Mouse (Mus musculus): ENCODE results near the gene Gm9817.
"Not testable (repeated sequence)": the region's sequence is repeated elsewhere in the genome, so short reads cannot be mapped to it uniquely, and the experiment has no call there.

The Gm9817 gene

DNA sequence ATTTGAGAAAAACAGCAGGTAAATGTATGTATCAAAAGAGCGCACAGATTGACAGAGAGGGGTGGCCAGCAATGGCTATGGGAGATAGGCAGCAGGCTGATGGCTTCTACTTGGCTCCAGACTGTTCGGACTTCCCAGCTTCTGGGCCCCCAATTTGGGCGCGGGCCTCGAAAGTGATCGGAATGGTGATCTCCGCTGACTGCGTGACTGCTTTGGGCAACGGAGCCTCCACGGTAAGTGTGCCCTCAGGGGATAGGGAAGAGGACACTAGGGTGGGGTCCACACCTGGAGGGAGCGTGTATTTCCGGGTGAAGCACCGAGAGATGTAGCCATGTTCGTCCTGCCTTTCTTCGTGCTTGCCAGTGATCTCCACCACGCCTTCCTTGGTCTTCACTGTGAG lies at the start of gene Gm9817:
Gene Gm9817 (plus strand): TSS at position 301 of the 400 bp plus-strand sequence.
- DNase-seq, result not testable (repeated sequence)

DNA sequence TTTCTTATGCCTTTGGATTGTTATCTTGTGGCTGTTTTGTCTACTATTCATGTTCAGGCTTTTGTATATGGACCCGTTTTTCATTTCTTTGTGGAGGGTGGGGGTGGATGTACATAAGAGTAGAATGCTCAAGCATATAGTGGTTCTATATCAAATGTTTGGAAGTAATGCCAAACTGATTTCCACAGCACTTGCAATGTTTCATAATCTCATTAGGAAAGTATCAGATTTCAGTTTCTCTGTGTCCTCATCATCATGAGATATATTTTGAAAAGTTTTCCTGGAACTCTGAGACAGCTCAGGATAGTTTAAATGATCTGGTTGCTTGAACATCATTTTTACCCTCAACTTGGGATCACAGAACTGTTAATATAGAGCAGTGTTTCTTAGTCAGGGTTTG lies 48.7 kb upstream of the Gm9817 start:
- no peak for DNase-seq

DNA sequence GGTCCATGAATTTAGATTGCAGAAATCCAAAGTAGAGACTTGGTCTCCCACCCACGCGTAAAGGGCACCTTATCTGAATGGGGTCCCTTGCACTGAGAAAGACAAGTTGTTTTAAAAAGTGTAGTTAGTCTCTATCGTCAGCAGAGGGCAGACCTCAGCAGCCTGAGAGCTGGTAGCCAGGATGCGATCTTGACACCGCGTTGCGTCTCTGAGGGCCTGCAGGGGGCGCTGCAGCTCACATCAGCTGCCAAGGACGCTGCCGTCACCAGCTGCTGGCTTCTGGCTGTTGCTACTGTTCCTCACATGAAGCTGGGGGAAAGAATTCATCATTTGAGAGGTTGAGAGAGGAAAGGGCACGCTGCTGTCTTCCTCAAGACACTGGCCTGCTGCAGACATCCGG lies 47.7 kb upstream of the Gm9817 start:
- peak; percentile 93 for DNase-seq

DNA sequence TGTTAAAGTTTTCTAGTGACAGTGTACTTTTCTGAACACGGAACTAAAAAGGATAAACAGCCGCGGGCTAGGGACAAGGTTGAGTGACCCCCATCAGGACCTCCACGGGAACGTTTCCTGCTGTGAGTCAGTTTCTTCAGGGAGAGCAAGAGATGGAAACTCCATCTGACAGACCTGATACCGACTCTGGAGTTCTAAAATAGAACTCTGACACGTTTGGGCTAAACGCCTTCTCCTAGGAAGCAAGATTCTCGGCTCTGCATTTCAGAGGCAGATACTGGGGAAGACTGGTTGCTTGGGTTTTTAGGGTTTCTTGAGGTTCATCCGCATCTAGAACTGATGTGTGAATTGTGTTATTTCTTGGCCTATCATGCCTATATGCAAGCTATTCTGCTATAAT lies 47.2 kb upstream of the Gm9817 start:
- no peak for DNase-seq

DNA sequence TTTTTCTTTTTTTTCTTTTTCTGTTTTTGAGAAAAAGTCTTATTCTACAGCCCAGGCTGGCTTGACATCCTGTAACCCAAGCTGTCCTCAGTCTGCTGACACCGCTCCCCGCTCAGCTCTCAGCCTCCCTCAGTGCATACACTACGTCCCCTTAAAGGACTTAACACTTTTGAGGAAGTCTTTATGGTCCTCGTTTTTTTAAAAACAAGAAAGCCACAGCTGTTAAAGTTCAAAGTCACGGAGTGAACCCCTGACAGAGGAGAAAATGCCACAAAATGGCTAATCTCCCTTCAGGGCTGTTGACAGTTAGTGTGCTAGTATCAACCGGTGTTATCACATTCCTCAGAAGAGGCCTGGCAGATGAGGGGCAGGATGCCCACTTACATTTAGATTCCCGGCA lies 46.7 kb upstream of the Gm9817 start:
- DNase-seq, result no peak

DNA sequence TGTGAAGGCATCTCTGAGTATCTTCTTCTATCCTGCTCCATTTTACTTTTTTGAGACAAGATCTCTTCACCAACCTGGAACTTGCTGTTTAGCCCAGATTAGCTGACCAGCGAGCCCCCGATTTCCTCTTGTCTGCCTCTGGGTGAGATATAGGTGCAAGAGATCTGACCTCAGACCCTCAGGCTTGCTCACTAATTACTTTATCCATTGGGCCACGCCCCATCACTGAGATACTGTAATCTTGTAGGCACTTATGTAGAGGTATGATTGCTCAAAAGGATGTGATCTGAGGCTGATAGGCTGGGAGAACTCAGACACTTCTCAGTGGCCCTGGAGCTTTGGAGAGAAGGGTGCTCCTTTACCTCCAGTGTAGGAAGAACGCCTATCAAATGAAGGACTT lies 46.0 kb upstream of the Gm9817 start:
- DNase-seq, result no peak

DNA sequence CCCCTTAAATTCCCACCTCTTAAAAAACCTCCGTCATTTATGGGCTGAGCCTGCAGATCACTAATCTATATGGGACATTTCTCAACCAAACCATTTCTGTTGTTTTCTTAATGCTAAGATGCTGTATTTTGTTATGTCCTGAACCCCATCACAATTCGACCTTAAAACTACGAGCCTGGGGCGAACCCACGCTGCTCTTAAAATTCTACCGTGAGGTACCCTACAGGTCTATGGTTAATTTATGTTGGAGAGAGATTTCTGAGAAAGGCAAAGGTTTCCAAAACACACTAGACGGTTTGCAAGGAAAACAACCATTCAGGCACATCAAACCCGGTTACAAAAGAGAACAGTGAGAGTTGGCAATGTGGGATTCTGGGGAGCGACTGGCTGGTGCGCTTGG lies 45.1 kb upstream of the Gm9817 start:
- no peak for DNase-seq

DNA sequence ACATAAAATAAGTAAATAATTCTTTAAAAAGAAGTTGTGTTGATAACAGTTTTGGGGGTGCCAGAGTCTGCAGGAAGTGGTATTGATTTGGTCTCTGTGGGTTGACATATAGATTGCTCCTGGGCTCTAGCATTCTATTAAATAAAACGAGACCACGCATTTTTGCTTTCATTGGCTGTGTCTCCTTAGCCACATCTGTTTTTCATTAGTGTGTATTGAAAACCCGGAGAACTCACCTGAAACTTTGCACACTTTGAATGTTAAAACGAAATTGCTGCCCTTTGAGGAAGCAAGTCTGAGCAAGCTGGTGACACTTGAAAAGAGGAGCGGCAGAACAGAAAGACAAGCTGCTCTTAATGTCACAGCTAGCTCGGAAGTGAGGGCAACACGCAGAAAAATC lies 43.7 kb upstream of the Gm9817 start:
- DNase-seq, result no peak

DNA sequence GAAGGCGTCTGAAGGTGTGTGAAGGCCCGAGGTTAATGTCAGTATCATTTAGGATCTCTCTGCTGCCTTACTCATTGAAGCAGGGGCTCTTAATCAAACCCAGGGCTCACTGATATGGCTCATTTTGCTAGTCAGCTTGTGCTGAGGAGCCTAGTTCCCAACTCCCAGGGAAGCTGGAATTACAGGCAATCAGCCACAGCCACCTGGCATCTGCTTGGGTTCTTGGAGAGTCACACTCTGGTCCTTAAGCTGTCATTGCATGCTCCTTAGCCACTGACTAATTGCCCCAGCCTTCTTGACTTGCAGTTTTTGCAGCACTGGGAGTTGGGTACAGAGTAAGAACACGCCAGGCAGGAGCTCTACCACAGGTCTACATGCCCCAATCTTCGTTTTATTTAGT lies 42.1 kb upstream of the Gm9817 start:
- no peak for DNase-seq

DNA sequence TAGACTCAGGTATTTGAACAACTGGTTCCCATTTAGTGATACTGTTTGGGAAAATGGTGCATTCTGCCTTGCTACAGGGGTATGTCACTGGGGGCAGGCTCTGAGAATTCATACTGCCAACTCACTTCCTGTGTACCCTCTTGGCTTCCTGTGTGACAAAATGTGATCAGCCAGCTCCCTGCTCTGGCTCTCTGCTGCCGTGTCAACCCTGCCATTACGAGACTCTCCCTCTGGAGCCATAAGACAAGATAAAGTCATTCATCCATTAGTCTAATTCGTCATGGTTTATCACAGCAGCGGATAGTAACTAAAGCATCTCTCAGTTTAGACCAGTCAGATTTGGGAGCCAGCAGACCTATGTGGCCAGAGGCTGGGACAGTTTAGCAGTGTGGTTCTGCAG lies 38.3 kb upstream of the Gm9817 start:
- DNase-seq, result no peak

DNA sequence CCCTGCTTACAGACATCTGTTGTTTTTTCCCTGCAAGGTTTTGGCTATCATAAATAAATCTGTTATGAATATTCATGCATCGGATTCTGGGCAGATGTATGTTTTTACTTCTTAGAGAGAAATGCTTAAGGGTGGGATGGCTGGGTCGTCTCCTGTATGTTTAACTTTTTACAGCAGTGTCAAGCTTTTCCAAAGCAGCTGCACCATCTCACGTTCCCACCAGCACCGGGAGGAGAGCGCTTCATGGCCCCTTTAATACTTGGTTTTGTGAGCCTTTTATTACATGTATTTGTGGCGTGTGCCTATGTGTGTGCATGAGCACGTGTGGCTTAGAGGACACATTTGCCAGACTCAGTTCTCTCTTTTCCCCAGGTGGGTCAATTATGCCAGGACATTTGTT lies 37.8 kb upstream of the Gm9817 start:
- no peak for DNase-seq

DNA sequence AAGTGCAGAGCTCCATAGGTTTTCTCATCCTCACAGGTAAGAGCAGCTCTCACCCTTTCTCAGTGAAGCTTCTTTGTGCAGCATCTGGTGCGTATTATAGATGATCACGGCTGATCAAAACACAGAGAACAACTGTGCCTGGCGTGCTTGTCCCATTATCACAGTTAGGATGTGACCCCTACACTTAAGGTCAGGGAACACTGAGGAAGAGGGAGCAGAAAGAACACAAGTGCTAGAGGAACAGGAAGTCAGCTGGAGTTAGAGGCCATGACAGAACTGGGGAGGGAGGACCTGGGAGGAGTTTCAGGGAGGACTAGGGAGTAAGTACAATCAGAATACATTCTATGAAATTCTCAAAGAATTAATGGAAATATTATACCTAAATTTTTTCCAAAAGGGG lies 35.0 kb upstream of the Gm9817 start:
- DNase-seq, result peak; percentile 2

DNA sequence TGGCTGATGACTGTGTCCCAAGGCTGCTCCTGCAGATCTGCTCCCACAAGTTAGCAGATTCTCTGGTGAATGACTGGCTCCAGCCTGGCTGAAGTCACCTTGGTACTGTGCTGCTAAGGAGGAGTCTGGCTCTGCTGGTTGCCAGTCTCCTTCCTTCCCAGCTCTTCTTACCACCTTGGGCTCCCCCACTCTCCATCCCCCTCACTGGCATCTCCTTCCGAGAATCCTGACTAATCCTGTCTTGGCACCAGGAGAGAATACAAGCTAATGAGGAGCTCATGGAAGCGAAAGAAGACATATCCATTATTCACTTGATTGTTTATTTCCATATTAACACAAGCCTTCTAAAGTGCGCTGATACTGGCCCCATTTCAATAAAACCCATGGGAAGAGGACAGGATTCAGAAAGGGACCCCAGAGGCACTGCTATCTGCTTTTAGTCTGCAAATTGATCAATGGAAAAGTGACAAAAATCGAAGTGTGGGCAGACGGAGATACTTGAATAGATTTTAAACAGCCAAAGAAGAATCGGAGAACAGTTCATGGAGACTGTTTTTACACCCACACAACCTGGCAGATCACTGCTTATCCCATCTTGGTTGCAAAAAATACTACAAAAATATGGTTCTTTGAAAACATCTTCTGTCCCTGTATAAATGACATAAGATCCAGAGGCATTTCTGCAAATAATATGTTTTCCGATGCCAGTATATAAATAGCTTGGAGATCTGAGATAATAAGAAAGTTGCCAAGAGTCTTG lies 29.1 kb upstream of the Gm9817 start:
- no peak for DNase-seq

DNA sequence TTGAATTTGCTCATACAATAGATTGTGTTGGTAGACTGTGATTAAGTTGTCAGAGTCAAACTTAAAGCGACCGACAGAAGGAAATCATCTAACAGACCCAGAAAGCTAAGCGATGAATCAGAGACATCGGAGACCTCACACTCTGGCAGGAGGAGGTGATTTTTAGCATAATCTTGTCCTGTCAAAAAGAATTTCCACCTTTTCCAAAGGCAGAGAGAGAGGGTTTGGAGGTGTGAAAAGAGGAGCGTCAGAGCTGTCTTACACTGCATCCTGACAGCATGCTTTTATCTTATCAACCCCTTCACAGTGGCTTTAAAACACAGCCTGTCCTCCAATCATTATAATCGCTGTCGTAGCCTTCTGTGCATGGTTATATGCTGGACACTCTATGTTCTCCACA lies 25.7 kb upstream of the Gm9817 start:
- DNase-seq, result no peak

DNA sequence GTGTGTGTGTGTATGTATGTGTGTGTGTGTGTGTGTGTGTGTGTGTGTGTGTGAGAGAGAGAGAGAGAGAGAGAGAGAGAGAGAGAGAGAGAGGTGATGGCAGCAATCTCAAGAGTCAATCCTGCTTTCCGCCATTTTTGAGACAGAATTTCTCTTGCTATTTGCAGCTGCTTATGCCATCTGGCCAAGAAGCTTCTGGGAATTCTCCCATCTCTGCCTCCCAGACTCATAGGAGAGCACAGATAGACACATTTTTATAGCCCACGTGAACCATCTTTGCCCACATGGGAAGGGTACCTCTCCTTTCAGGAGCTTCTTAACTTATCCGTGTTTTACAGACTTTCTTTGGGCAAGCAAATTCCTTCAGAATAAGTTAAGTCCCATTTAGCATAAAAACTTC lies 24.6 kb upstream of the Gm9817 start:
- DNase-seq, result no peak

DNA sequence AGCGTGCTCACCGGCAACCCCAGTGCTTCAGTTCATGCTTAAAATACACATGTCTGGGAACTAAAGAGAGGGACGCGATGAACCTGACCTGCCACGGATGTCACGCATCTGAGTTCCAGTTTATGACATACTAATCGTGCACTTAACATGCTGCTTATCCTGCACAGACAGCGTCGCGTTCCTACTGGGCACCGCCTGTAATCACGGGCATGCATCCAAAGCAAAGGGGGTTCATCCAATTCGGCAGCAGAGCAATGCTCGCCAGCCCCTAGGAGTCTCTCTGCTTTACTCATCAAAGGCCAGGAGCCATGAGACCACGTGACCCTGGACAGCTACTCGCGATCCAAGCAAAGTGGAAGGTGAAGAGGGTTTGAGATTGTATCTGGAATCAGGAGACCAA lies 19.3 kb upstream of the Gm9817 start:
- no peak for DNase-seq

DNA sequence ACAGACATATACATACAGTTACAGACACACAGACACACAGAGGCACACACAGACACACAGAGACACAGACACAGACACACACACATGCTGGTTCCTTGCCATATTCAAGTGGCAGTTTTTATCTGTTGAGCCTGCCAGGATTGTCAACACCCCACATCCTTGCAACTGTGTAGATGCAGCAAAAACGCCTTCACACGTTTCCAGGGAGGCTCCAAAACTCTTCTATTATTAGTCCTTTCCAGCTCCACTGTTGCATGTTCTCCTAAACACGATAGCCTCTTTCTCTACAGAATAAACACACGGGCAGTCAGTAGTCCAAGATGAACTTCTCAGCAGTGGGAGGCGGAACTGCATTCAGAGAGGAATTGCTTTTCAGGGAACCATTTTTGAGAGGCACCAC lies 15.3 kb upstream of the Gm9817 start:
- no peak for DNase-seq

DNA sequence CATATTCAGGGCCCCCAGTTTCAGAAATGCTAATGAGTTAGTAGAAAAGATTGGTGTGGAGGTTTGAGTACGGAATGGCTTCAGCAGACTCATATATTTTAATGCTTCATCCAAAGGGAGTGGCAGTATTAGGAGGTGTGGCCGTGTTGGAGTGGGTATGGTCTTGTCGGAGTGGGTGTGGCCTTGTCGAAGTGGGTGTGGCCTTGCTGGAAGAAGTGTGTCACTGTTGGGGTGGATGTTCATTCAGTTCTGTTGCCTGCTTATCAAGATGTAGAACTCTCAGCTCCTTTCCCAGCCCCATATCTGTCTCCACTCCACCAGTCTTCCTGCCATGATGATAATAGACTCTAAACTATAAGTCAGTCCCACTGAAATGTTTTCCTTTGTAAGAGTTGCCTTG lies 13.5 kb upstream of the Gm9817 start:
- no peak for DNase-seq

DNA sequence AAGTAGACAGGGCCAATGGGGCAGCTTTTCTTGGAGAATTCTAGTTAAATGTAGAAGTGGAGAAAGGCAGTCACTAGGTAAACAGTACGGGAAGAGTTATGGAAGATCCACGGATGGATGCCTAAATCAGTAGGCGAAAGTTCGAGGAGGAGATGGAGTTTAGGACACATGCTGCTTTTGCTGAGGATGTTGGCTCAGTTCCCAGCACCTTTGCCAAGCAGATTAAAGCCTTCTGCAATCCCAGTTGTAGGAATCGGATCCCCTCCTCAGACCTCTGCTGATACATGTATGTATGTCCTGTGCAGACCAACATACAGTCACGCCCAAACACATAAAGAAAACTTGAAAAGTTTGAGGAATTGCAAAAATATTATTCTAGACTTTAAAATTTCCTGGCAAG lies 8.1 kb upstream of the Gm9817 start:
- DNase-seq, result no peak

DNA sequence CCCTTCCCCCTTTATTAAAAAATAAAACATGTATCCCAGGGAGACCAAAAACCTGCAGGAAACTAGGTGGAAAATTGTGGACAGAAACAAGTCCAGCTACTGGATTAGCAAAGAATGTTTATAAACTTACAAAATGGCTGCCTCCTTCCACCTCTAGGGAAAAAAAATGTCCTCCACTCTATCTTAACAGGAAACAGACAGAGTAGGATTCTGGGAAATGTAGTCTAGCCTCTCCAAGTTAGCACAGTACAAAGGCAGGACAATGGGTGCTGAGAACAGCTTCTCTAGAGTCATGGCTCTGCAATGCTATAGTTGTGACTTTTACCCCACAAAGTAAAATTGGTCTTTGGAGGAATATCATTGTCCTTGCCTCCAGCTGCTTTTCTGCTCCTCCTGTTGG lies 3.5 kb upstream of the Gm9817 start:
- DNase-seq, result no peak

DNA sequence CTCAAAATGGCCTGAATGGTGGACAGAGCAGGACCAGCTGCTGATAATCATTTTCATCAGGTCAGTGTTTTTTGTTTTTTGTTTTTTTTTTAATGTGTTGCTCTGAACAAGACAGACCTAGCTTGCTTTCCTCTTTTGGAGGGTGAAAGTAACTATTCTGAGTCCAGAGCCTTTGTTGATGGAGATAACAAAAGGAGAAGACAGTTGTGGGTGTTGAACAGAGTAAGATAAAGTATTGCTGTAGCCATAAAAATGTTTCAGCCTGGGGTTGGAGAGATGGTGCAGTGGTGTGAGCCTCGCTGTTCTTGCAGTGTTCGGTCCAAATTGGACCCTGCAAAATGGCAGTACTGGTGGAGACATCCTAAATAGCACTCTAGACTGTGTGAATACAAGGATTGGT lies 2.8 kb upstream of the Gm9817 start:
- no peak for DNase-seq

DNA sequence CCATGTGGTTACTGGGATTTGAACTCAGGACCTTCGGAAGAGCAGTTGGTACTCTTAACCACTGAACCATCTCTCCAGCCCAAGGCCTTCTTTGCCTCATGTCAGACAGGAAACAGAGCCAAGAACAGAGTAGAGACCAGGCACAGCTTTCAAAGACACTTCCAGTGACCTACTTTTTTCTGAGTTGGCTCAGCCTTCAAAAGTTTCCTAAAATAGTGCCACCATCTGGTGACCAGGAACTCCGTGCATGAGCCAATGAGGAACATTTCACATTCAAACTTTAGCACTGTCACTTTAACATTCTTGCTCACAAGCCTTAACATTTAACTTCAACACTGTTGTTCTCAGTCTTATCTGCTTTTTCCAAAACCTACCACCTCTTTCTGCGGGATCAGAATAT lies 2.3 kb downstream of the Gm9817 start:
- DNase-seq, result no peak

DNA sequence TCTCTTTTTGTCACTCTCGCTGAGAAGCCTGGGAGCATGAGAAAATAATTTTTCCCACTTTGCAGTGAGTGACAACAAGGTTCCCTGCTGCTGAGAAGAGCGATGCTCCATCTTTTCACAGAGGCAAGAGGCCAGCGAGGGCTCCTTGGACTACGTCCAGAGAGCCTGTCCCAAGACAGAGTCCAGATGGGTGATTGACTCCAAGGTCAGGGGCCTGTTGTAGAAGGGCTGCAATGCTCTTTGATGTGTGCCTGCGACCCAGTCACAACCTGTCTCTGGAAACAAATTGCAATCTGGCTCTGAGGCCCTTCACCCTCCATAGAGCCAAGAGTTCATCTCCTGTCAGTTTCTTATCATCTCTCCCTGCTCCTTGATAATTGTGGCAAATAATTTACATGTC lies 5.2 kb downstream of the Gm9817 start:
- DNase-seq, result peak; percentile 57

DNA sequence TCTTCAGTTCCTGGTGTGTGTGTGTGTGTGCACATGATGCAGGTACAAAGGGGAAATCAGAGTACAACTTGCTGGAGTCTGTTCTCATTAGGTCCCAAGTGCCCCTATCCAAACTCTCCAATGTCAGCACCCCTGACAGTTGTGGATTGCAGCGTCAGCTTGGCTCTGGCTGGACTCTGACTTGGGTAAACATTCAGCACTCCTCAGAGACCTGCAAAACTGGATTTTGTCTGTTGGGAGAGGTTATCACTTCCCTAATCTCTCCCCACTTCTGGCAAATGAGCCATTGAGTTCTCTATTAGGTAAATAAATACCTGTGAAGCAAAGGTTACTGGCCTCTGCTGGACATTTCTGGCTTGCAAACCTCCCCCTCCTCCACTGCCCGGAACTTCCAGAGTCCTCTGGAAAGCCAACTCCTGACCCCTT lies 10.3 kb downstream of the Gm9817 start:
- peak; percentile 84 for DNase-seq

DNA sequence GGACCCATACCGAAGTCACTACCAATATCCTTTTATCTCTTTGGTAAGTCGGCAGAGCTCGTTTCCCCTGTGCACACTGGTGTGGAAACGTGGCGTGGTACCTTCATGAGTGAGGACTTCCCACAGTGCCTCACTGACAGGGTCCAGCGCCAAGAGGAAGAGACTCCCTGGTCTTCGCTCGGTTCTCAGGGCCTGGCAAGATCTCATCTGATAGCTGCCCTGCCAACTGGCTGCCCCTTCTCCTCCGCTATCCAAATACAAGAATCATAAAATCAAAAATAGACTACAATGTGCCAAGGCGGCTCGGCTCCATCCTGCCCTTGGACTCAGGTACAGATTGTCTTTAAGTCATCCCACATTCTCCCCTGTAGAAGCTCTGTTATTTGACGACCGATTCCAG lies 11.4 kb downstream of the Gm9817 start:
- DNase-seq, result no peak

DNA sequence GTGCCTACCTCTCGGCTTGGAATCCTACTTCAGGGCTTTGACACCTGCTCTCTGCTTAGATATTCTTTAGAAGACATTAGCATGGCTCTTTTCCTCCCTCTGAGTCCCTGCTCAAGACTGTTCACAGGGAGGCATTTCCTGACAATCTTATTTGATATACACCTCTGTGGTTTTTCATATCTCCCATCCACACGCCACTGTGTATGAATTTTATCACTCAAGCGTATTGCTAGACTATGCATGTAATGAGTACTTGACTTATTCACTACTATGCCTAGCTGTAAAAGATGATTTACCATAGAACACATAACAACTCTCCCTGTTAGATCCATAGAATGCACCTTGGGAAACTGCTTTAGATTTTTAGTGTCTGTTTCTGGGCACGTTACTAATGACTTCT lies 14.3 kb downstream of the Gm9817 start:
- DNase-seq, result no peak
